Mouse (Mus musculus) hindbrain, embryonic 15.5 days (tissue): ENCODE measurements at regions not wholly inside any gene's neighbourhood (a gene's known extent, or its start where the extent isn't known, plus 50 kb on each side); places are given as distances from the start of the nearest gene placed in this dataset.
A peak's percentile ranks its signal among the peaks of the same experiment; 100 is the strongest.

Experiments used
- ATAC-seq: fragments of 200-750 bp; cut with Nextera tagmentation; 2 replicates; pipeline ENCODE4 v1.8.0; 2017; ENCODE audit warnings: low read depth, moderate number of reproducible peaks, moderate TSS enrichment; ENCODE audit not compliant: low FRiP score
- H3K27ac ChIP-seq: fragments of 300-500 bp; sonication (generic); replicated peaks from 2 replicates; pipeline ENCODE4 v1.5.1; 2015; ENCODE audit warnings: mild to moderate bottlenecking, inconsistent platforms
- H3K27me3 ChIP-seq: fragments of 300-500 bp; sonication (generic); 2 replicates; pipeline ENCODE4 v1.6.1; 2015; ENCODE audit warnings: control low read depth, inconsistent platforms
- H3K36me3 ChIP-seq: fragments of 300-500 bp; sonication (generic); 2 replicates; pipeline ENCODE4 v1.6.1; 2015; ENCODE audit warnings: control low read depth, inconsistent platforms
- H3K4me1 ChIP-seq: fragments of 300-500 bp; sonication (generic); replicated peaks from 2 replicates; pipeline ENCODE4 v1.6.1; 2015; ENCODE audit warnings: control low read depth, inconsistent platforms
- H3K4me2 ChIP-seq: fragments of 300-500 bp; sonication (generic); 2 replicates; pipeline ENCODE4 v1.6.1; 2015; ENCODE audit warnings: moderate library complexity, mild to moderate bottlenecking, inconsistent platforms
- H3K4me3 ChIP-seq: fragments of 300-500 bp; sonication (generic); 2 replicates; pipeline ENCODE4 v1.5.1; 2015; ENCODE audit warnings: mild to moderate bottlenecking, inconsistent platforms
- H3K9ac ChIP-seq: fragments of 300-500 bp; sonication (generic); 2 replicates; pipeline ENCODE4 v1.6.1; 2015; ENCODE audit warnings: inconsistent platforms
- H3K9me3 ChIP-seq: fragments of 300-500 bp; sonication (generic); 2 replicates; pipeline ENCODE4 v1.6.1; 2016; ENCODE audit warnings: control low read depth, inconsistent platforms
- WGBS: fragments of 180-500 bp; shearing (Covaris S2); methylation state at CpG from one replicate; pipeline ENCODE4 v1.1.7; 2015; 5-methylcytosine and 5-hydroxymethylcytosine counted together

- Histone ChIP-seq H3K4me3 (no peak overlapping the region), H3K4me2 (no peak overlapping the region), H3K27ac (peak overlapping the region; percentile 77; the same call in 1 of the 2 replicates), H3K9me3 (no peaks in the 10 kb centered on the region), H3K36me3 (no peaks in the 10 kb centered on the region), H3K27me3 (no peaks in the 10 kb centered on the region), H3K4me1 (peaks cover 29% of the 10 kb centered on the region), H3K9ac (no peak overlapping the region)
- WGBS, result 84% methylated on average over 2 of the region's 2 CpGs
- ATAC-seq, result no peak
Measured at GRCm38 (mm10) chr6:50782221-50782620, 128.0 kb upstream of the Npvf start.

GRCm38 (mm10) chr6:50783494-50783893 lies 129.3 kb upstream of the Npvf start:
- Histone ChIP-seq H3K4me1 (peaks cover 17% of the 10 kb centered on the region), H3K9me3 (no peaks in the 10 kb centered on the region), H3K9ac (no peak overlapping the region), H3K36me3 (no peaks in the 10 kb centered on the region), H3K27me3 (no peaks in the 10 kb centered on the region), H3K27ac (peak overlapping the region; percentile 77), H3K4me3 (no peak overlapping the region), H3K4me2 (no peak overlapping the region)
- WGBS, result 30% methylated on average over 10 of the region's 10 CpGs
- peak; percentile 85 for ATAC-seq

GRCm38 (mm10) chr6:50784381-50784780 lies 130.1 kb upstream of the Npvf start:
- Histone ChIP-seq H3K9me3 (no peaks in the 10 kb centered on the region), H3K4me3 (no peak overlapping the region), H3K4me1 (peaks cover 17% of the 10 kb centered on the region), H3K27me3 (no peaks in the 10 kb centered on the region), H3K4me2 (no peak overlapping the region), H3K36me3 (no peaks in the 10 kb centered on the region), H3K27ac (peak overlapping the region; percentile 77), H3K9ac (no peak overlapping the region)
- 79% methylated on average over 6 of the region's 6 CpGs for WGBS
- peak; percentile 72; the same call in 1 of the 2 replicates for ATAC-seq

DNA sequence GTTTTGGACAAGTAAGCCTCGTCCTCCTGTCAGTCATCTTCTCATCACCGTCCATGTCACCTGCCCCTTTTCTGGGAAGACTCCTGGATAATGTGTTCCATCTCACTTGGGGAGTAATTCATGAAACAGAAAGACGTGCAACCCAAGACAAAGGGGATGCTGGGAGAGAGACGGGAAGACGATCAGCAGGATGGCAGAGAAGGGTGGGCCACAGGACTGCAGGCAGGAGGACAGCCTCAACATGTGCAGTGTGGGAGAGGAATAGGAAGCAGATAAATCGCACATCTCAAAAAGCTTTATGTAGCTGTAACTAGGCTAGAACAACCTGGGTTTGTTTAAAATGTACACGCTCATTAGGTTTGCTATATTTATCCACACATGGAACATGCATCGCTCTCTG lies 133.4 kb upstream of the Npvf start:
- no peak overlapping the region for H3K4me3 ChIP-seq
- no peaks in the 10 kb centered on the region for H3K36me3 ChIP-seq
- no peak for ATAC-seq
- WGBS, result 93% methylated on average over 8 of the region's 8 CpGs
- H3K27me3 ChIP-seq, result no peaks in the 10 kb centered on the region
- peaks cover 12% of the 10 kb centered on the region for H3K4me1 ChIP-seq
- H3K4me2 ChIP-seq, result no peak overlapping the region
- H3K27ac ChIP-seq, result no peak overlapping the region
- H3K9ac ChIP-seq, result no peak overlapping the region
- H3K9me3 ChIP-seq, result no peaks in the 10 kb centered on the region

DNA sequence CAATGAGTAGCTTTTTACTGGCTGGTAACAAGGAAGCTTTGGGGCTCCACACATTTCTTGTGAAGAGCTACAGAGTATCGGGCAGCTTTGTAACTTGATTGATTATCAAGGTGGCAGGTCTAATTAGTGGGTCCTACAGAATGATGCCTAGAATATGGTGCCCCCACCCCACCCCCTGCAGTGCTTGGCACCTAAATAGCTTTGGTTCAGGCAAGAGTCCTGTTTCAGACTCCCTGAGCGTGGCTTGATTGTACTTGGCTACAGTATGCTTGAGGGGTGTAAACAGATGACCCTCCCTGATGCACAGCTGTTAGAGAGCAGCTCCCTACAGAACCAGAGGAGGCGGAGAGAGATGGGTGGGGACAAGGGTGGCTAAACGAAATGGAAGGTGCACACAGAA lies 145.7 kb upstream of the Npvf start:
- WGBS, result 66% methylated on average over 4 of the region's 4 CpGs
- H3K4me1 ChIP-seq, result peaks cover 9% of the 10 kb centered on the region
- no peak overlapping the region for H3K4me2 ChIP-seq
- no peaks in the 10 kb centered on the region for H3K9me3 ChIP-seq
- H3K27ac ChIP-seq, result no peak overlapping the region
- H3K27me3 ChIP-seq, result no peaks in the 10 kb centered on the region
- no peak for ATAC-seq
- H3K4me3 ChIP-seq, result no peak overlapping the region
- H3K36me3 ChIP-seq, result no peaks in the 10 kb centered on the region
- H3K9ac ChIP-seq, result no peak overlapping the region

DNA sequence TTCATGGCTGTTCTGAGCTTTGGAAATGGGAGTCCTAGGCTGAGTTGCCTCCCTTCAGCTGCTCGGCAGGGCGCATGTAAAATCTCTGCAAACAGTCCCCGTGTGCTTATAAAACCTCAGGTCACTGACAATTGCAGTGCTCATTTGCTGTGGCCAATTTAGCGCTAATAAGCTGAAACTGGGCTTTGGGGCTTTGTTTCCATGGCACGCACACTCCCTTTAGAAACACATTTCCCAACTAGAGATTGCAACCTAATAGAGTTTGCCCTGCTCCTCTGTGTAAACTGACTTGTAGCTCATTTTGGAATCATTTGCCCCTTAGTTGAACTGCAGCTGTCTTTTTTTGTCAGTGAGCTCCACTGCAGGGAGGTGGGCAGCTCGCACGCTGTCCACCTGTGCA lies 148.7 kb upstream of the Npvf start:
- no peak overlapping the region for H3K4me3 ChIP-seq
- 40% methylated on average over 7 of the region's 7 CpGs for WGBS
- H3K4me2 ChIP-seq, result no peak overlapping the region
- ATAC-seq, result no peak
- no peaks in the 10 kb centered on the region for H3K27me3 ChIP-seq
- peaks cover 22% of the 10 kb centered on the region for H3K4me1 ChIP-seq
- H3K27ac ChIP-seq, result peak overlapping the region; percentile 14
- no peaks in the 10 kb centered on the region for H3K9me3 ChIP-seq
- H3K36me3 ChIP-seq, result no peaks in the 10 kb centered on the region
- H3K9ac ChIP-seq, result no peak overlapping the region

GRCm38 (mm10) chr6:50804477-50805005 lies 150.3 kb upstream of the Npvf start:
- no peak overlapping the region for H3K27ac ChIP-seq
- whole genome bisulfite sequencing, result 84% methylated on average over 4 of the region's 4 CpGs
- H3K9me3 ChIP-seq, result no peaks in the 10 kb centered on the region
- no peaks in the 10 kb centered on the region for H3K27me3 ChIP-seq
- no peak overlapping the region for H3K9ac ChIP-seq
- peaks cover 29% of the 10 kb centered on the region for H3K4me1 ChIP-seq
- H3K4me2 ChIP-seq, result no peak overlapping the region
- no peak for ATAC-seq
- no peak overlapping the region for H3K4me3 ChIP-seq
- H3K36me3 ChIP-seq, result no peaks in the 10 kb centered on the region

GRCm38 (mm10) chr6:50806376-50807077 lies 152.3 kb upstream of the Npvf start:
- Histone ChIP-seq H3K4me3 (no peak overlapping the region), H3K9me3 (no peaks in the 10 kb centered on the region), H3K4me2 (no peak overlapping the region), H3K27me3 (no peaks in the 10 kb centered on the region), H3K27ac (0 out of 2 replicates have a peak overlapping the region, but pooled peaks have one; percentile 17), H3K9ac (no peak overlapping the region), H3K36me3 (no peaks in the 10 kb centered on the region), H3K4me1 (peaks cover 30% of the 10 kb centered on the region)
- ATAC-seq, result peak; percentile 70
- WGBS, result 21% methylated on average over 7 of the region's 7 CpGs

DNA sequence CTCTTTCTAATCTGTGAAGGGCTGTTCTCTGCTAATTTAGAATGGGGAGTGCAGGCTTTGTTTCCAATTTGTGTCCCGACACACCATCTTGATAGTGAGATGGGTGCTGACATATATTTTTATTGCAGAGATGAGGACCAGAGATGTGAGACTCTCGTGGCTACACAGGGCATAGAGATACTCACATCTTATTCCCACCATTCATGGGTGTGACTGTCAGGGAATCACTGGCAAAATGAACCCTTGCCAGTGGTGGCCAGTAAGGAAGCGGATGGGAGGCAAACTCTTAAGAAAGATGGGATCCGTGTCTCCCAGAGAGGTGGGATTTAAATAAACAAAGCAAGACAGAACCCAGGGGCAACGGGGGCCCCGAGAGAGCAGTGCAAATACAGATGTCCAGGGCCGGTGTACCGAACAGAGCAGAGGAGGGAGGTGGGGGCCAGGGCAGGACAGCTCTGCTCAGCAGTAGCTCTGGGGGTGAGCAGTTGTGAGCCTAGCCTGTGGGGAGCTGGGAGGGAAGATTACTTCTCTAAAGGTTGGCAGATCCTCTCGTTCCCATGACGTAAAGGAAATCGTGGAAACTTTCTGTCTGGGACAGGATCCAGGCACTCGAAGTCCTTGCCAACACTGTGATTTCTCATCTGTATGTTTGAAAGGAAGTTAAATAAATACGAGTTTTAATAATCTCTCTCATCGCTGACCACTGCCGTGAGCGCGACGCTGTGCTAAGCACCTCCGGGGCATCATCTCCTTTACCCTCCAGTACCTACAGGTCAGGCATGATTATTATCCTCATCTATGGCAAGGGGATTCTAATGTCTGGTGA lies 153.2 kb upstream of the Npvf start:
- 50% methylated on average over 19 of the region's 19 CpGs for WGBS
- no peak overlapping the region; the same call in 1 of the 2 replicates for H3K4me2 ChIP-seq
- peak; percentile 70; the same call in 1 of the 2 replicates for ATAC-seq
- H3K4me3 ChIP-seq, result no peak overlapping the region
- H3K36me3 ChIP-seq, result no peaks in the 10 kb centered on the region
- H3K9me3 ChIP-seq, result no peaks in the 10 kb centered on the region
- H3K27ac ChIP-seq, result peak overlapping the region; percentile 17
- H3K4me1 ChIP-seq, result peaks cover 30% of the 10 kb centered on the region
- H3K27me3 ChIP-seq, result no peaks in the 10 kb centered on the region
- H3K9ac ChIP-seq, result 0 out of 2 replicates have a peak overlapping the region, but pooled peaks have one; percentile 1

DNA sequence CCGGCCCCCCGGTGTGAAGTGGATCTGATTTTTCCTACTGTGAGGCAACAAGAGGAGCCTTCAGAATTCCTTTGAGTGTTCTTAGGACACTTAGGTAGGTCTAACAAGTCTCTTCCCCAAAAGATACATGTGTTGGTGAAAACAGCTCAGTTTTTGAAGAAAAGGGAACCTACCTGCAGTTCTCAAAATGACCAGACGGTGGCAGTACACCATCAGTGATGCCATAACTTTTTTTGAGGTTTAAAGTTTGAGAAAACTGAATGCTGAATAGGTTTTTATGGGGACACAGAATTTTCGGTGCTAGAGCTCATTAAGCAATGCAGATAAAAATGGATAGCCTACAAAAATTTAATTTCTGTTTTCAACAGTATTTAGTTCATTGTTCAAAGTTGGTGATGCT lies 153.9 kb upstream of the Npvf start:
- Histone ChIP-seq H3K27me3 (no peaks in the 10 kb centered on the region), H3K4me2 (no peak overlapping the region; the same call in 1 of the 2 replicates), H3K9me3 (no peaks in the 10 kb centered on the region), H3K4me1 (peaks cover 24% of the 10 kb centered on the region), H3K9ac (no peak overlapping the region), H3K36me3 (no peaks in the 10 kb centered on the region), H3K4me3 (no peak overlapping the region), H3K27ac (peak overlapping the region; percentile 17; the same call in 1 of the 2 replicates)
- no peak for ATAC-seq
- 4% methylated on average over 4 of the region's 4 CpGs for WGBS

GRCm38 (mm10) chr6:50808811-50809668 lies 154.8 kb upstream of the Npvf start:
- 59% methylated on average over 24 of the region's 24 CpGs for WGBS
- no peak overlapping the region for H3K4me3 ChIP-seq
- H3K27ac ChIP-seq, result no peak overlapping the region; the same call in 1 of the 2 replicates
- H3K36me3 ChIP-seq, result no peaks in the 10 kb centered on the region
- H3K4me1 ChIP-seq, result peaks cover 21% of the 10 kb centered on the region
- H3K4me2 ChIP-seq, result no peak overlapping the region
- no peak for ATAC-seq
- no peaks in the 10 kb centered on the region for H3K9me3 ChIP-seq
- no peak overlapping the region for H3K9ac ChIP-seq
- no peaks in the 10 kb centered on the region for H3K27me3 ChIP-seq
